Mouse (Mus musculus) natural killer cell, adult 2 months (primary cell): Measurements from ENCODE around the gene Pkn3.
A peak's percentile ranks its signal among the peaks of the same experiment; 100 is the strongest.

ENCODE experiments used
- DNase-seq, 2 experiments: peaks; one replicate each; pipeline ENCODE4 v3.0.0; 2022; ENCODE audit warnings: low spot score in 2 of 2

The Pkn3 gene

DNA sequence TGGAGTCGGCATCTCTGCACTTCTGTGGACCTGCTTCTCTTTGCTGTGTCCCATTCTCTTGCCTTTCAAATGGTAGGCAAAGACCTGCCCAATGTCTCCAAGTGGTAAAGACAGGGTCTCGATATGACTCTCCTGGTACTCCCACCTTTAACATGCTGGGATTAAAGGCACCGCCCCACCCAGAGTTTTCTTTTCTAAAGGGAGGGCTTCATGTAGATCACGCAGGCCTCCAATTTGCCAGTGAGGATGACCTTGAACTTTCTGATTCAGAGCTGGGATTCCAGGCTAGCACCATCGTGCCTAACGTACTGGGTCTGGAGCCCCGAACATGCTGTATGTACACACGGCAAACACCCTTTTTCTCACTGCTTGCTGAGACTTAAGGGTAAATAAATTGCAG, 14.2 kb upstream of the Pkn3 start:
- DNase-seq = no peak

DNA sequence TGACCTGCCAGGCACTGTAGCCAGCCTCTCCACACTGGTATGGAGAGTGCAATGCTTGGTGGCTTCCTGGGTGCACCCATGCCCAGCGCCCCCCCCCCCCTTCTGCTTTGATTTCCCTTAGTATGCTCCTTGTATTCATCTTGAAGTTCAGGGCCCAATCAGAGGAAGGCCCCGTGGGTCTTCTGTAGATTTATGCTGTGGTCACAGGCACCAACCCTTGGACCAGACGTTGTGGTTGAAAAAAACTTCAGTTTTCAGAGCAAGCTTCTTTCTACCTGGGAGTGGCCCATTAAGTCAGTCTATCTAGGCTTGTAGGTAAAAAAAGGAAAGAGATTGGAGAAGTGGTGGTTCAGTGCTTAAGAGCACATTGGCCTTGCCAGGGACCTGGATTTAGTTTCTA, 13.7 kb upstream of the Pkn3 start:
- no peak for DNase-seq

DNA sequence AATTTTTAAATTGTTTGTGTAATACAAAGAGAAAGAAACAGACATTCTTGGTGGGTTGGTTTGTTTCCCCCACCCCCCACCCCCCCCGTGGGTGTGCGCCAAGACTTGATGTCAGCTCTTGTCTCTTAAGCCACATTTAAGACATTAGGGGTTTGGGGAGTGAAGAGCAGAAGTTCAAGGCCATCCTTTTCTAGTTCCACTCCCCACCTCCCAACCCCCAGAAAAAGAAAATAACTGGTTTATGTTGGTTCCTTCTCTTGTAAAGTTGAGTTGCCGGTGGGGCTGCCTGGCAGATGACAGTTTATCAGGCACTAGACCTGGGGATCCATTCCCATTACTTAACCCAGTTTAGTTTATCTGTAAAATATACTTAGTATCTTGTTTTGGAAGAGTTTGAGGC, 13.2 kb upstream of the Pkn3 start:
- DNase-seq = no peak

DNA sequence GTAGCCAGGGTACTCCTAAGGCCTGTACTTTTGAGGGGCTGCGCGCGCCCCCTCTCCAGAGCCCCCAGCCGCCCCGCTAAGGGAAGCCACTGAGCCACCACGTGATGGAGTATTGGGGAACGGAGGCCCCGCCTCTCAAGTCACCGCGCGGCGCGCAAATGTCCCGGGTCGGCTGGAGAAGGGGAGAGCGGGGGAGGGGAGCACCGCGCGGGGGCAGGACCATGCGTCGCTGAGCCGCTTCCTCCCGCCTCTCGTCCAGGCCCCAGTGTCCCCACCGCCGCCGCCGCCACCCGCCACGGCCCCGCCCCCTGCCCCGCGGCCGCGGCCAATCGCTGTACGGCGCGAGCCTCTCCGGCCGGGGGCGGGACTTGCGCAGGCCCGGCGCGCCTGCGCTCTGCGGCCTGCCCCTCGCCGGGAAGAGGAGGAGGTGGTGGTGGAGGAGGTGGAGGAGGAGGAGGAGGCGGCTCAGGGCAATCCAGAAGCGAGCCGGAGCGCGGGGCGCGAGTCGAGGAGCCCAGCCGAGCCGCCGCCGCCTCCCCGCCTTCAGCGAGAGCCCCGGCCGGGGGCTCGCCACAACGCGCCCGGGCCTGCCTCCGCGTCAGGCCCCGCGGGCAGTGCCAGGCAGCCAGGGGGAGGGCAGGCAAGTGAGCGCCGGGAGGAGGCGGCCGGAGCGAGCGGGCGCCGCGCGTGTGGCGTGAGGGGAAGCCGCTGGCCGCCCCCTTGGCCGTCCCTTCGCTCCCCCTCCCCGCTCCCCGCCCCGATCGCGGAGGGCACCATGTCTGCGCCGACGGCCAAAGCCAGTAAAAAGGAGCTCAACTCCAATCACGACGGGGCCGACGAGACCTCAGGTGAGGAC, 11.2 kb upstream of the Pkn3 start:
- DNase-seq = peak; percentile 87 to 91

DNA sequence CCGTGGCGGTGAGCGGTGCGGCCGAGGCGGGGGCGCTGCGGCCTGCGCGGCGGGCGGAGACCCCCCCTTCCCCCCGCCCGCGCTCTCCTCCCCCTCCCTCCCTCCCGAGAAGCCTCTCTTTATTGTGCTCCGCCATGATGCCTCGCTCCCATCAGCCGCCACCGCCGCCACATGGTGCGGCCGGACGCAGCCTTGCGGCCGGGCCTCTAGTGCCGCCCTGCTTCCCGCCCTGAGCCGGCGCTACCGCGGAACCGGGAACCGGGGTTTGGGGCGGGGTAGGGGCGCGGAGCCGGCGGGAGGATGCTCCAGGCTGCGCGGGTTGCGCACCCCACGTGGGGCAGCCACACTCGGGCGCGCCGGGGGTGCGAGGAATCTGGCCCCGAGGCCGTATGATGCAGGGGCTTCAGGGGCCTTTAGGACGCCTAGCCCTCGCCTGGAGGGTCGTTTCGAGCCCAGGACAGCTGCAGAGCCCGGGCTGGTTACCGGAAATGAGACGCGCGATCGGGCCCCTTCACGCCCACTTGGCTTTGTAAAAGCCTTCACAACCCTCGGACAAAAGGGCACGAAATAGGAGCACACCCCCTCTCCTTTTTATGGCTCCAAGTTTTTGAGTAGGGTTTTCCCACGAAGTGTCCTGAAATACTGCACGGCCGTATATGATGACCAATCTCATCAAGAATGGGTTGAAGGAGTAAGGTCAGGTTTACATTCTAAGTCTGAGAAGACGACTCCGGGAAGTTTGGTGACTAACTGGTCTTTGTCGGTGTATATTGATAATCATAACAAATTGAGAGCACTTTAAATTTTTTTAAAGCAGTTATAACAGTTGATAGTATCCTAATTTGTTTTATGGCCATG, 10.2 kb upstream of the Pkn3 start:
- peak in 1 of 2 experiments; percentile 42 for DNase-seq

DNA sequence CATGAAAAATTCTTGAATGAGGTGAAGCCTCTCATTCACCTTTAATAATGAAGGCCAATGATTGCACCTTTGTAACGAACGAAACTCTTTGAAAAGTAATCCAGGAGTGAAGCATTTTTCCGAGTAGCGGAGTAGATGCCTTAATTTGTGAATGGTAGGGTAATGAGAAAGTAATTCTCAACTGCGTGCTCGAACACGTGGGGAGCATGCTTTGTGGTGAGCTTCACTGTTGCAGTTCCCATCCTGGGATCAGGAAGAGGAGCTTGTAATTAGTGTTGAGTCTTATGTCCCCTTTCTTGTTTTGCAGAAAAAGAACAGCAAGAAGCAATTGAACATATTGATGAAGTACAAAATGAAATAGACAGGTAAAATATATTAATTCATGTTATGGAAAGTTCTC, 9.5 kb upstream of the Pkn3 start:
- DNase-seq = no peak

DNA sequence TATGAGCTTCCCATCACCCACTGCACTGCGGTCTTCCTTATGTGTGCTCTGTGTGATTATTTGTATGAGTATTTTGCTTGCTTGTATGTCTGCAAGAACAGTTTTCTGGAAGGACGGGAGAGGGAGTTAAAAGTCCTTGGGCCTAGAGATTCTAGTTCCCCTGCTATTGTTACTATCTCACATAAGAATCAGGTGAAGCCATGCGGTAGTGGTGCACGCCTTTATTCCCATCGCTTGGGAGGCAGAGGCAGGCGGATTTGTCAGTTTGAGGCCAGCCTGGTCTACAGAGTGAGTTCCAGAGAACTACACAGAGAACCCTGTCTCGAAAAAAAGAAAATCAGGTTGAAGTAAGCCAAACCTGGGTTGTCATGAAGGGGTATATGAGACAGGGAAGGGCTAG, 4.6 kb upstream of the Pkn3 start:
- DNase-seq = no peak

DNA sequence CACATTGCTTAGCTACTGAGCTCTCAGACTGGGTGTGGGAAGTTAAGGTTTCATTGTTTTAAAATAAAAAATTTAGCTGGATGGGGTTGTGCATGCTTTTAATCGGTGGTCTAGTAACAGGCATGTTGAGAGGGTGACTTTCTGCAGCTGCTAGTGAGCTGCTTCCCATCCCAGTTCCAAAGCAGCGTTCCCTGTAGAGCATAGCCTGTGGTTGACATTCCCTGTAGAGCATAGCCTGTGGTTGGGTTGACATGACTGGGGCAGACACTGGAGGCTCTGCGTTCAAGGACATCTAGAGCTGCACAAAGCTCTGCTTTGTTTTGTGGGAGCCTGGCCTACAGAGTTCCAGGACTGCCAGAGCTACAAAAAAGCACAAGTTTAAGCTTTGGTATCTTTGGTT, 4.2 kb upstream of the Pkn3 start:
- DNase-seq = no peak

DNA sequence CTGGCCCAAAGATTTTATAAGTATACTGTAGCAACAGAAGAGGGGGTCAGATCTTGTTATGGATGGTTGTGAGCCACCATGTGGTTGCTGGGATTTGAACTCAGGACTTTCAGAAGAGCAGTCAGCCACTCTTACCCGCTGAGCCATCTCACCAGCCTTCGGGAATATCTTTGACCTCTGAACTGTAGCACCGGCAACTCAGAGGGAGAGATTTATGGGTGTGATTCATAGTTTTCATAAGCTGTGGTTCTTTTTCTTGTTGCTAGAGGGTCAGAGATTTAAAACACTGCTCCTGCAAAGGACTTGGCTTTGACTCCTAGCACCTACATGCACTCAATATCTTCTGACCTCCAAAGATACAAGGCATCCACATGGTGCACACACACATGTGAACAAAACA, 1.9 kb upstream of the Pkn3 start:
- DNase-seq = no peak

DNA sequence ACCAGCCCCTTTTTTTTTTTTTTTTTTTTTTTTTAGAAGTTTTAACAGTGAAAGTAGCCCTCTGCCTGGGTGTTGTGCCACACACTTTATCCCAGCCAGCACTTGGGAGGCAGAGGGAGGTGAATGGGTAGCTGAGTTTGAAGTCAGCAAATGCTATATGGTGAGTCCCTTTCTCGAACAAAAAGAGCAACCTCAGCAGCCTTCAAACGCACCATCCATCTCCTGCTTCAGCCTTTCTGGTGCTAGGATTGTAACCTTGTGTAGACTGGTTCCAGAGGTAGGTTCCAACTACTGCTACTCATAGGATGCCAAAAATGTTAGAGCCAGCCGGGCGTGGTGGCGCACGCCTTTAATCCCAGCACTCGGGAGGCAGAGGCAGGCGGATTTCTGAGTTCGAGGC, 1.0 kb upstream of the Pkn3 start:
- DNase-seq = no peak

DNA sequence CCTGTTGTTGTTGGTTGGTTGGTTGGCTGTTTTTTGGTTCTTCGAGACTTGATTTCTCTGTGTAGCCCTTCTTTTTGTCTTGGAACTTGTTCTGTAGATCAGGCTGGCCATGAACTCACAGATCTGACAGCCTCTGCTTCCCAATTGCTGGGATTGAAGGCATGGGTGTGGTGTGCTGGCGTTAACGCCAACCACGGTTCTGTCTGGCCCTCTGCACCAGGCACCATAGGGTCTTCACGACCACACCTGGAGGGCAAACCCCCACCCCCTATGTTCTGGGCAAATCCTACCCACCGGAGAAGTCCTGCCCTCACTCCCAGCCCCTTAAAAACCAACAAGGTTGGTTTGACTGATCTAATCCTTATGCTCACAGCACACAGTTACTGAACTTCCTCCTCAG, 525 bp upstream of the Pkn3 start:
- no peak for DNase-seq

DNA sequence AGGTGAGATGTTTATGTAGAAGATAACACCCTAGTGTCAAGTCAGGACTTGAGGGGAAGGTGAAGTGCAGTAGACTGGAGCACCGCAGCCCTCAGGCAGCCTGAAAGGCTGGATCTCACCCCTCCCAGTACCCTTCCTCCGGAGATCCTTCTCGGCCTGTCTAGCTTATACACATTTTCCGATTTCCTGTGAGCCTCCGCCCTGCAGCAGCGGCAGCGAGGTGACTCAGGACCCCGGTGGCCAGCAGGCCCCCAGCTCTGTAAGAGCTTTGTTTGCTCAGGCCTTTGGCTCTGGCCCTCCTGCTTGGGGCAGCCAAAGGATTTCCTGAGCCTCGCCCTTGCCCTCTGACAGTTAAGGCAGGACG, 847 bp downstream of the Pkn3 start:
- no peak for DNase-seq

DNA sequence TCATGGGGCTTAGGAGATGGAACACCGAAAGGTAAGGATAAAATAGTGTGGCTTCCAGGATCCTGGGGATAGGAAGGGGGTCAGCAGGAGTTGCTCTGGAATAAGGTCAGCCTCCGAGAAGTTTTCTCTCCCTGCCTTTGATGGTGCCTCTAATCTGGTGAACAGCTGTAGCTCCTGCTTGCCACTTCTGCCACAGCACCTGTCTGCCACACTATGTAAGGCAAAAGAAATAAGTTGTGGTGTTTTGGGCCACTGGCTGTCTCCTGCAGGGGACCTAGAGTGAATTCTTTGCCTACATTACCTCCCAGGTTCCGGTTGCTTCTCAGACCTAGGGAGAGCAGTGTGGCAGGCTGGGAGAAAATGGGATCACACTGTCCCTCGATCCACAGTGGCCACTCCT, 1.3 kb downstream of the Pkn3 start:
- DNase-seq = no peak

DNA sequence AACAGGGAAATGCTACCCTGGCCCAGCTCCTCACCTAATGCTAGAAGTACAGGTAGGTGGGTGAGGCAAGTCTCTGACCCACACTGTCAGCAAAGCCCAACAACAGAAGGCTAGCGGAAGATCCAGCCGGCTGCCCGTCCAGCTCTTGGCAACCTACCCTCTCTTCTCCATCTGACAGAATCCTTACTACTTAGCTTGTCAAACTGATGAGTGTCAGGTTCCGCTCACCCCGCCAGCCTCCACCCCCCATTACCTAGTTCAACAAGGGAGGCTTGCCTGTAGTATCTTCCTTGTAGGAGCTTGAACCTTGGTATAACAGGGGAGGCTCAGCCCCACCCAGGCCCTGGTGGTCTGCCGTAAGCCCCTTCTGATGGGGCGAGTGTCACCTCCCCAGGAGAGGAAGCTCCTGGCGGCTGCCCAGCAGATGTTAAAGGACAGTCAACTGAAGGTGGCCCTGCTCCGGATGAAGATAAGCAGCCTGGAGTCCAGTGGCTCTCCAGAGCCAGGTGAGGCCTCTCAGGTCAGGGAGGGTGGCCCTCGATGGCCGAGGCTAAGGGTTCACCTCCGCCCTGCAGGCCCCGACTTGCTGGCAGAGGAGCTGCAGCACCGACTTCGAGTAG, 2.8 kb downstream of the Pkn3 start:
- DNase-seq = no peak

DNA sequence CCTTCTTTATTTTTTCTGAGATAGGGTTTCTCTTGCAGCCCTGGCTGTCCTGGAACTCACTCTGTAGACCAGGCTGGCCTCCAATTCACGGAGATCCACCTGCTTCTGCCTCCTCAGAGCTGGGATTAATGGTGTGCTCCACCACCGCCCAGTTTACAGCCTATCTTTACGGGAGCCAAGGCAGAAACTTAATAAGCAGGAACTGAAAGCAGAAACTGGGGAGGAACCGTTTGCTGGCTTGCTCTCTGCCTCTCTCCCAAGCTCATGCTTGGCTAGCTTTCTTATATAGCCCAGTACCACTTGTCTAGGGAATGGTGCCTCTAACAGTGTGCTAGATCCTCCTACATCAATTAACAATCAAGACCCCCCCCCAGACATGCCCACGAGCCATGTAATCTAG, 6.6 kb downstream of the Pkn3 start:
- DNase-seq = no peak

DNA sequence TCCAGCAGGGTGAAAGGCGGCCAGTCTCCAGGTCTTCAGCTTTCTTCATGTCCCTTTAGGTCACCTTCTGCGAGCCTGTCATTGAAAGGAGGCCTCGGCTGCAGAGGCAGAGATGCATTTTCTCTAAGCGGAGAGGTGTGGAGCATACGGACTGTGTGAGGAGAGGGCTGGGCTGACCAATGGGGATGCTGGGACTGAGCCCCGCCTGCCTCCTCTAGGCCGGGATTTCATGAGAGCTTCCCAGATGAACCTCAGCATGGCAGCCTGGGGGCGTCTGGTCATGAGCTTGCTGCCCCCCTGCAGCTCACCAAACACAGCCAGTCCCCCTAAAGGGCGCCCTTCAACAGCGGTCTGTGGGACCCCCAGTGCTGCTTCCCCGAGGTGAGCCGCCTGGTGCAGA, 7.1 kb downstream of the Pkn3 start:
- no peak for DNase-seq

DNA sequence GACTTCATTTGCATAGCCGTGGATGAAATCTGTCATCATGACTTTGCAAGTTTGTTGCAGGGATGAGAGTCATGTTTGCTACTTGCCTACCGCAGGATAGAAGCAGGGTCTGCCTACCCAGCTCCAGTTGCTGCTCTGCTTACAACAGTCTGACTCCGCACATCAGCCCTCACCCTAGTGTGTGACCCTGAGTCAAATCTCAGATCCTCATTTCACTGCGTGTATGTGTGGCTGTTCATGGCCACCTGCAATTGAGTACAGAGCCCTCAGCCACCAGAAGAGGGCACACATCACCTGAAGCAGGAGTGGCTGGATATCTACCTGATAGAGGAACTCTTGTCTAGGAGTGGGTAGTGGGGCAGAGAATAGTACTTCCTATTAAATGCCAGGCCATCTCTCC, 9.8 kb downstream of the Pkn3 start:
- no peak for DNase-seq

DNA sequence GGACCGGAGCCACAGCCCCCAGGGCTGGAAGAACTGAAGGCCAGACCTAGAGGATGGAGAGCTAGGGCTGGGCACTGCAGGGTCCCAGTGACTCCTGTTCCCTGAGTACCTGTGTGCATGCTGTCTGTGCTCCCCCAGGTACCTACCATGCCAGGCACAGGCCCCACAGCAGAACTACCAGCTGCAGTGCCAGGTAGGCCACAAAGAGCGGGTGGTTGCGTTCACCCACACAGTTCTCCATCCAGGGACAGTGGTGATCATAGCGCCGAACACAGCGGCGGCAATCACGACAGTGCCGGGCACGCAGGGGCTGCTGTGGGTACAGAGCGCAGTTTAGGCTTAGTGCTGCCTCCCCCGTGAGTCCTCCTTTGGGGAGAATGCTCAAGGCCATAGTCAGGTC, 14.0 kb downstream of the Pkn3 start:
- DNase-seq = no peak

DNA sequence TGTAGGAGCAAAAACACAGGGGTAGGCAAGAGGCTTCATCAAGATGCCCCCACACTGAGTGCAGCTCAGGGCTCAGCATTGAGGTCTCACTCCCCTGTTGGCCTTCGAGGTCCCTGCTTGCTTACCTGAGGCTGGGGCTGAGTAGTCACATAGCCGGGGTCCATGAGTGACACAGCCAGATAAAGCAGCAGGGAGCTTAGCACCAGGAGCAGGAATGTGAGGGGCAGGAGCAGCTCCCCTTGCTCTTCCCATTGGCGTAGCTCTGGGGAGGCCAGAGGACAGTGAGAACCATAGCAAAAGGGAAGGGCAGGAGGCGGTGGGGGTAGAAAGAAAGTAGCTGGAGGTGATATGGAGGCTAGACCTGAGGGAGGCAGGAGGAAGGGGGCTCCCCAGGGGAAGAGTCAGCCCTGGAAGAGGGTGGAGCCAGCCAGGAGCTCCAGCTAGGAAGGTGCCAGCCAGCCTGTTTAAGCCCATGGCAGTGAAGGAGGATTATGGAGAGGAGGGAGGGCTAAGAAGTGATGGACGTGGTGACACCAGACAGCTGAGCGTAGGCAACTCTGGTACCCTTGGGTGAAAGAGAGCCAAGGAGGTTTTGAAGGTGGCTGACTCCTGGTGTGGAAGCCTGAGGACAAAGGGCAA, 14.9 kb downstream of the Pkn3 start:
- no peak for DNase-seq

DNA sequence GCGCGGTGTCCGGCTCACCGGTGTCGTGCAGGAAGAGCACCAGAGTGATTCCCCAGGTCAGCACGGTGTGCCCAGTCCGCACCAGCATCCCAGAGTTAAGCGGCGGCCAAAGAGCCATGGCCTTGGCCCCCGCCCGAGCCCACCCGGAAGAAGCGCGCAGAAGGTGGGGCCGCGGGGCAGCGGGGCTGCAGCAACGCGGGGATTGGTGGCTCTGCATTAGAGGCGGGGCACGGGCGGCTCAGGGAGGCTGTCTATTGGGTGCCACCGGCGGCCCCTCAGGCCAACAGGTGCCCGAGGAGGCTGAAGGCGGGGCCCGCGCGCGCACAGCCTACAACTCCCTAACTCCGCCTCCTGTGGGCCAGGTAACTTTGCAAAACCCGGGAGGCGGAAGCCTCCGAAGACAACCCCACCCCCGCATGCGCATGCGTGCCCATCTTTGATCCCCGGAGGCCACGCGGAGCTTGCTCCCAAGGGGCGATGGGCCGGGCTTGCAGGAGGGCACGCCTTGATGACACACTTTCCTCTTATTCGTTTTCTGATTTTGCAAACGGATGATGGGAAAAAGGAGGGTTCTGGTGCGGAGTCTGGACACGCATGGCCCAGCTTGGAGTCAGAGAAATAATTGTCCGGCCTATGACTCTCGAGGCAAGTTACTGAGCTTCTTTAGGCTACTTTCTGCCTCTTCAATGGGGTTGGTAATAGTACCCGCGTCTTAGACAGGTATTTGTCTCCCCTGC, 16.2 kb downstream of the Pkn3 start, which contains the start of gene Zdhhc12:
TSS of gene Zdhhc12 (minus strand) at position 178 of the 737 bp plus-strand sequence.
- peak; percentile 91 to 97 for DNase-seq

DNA sequence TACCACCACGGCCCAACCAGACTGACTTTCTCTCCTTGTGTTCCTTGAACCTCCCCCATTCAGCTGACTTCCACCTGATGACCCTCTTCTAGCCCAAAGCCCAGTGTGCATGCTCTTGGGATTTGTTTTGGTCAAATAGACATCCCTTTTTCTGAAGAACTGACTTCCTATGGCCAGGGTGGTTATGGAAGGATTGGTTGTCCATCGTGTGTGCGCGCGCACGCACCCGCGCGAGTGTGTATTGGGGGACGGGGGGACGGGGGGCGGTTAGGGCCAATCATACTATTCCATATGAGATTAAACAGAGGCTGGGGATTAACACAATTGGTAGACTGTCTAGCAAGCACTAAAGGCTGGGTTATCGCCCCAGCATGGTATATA, 16.7 kb downstream of the Pkn3 start:
- DNase-seq = no peak
